Mouse (Mus musculus) thymus, postnatal 0 days (tissue): Measurements from ENCODE around the gene Prss22. TPM values are rescaled to one million over a fixed set of nuclear protein-coding genes. Genes with fewer than 3 reads are reported as not detected.
"Not testable (repeated sequence)": the region's sequence is repeated elsewhere in the genome, so short reads cannot be mapped to it uniquely, and the experiment has no call there.

Experiments used
- DNase-seq: peaks from one replicate; pipeline ENCODE4 v3.0.0-alpha.2; 2015; ENCODE audit warnings: low spot score
- polyA plus RNA-seq: library from polyadenylated mRNA; unstranded; fragments of >200 nt; fragmentation: Nextera tagmentation; extraction: Ambion mirVana; gene quantifications from 2 replicates; pipeline ENCODE4 v1.2.1, GENCODE M21; 2015

Prss22 gene
- polyA plus RNA-seq, 1 experiment from 2014 or later: 0.70 TPM

- no peak for DNase-seq
These were observed 483 bp upstream of the Prss22 start for GRCm38 (mm10) chr17:23998383-23998782.

- DNase-seq: no peak
These were observed 2.5 kb downstream of the Prss22 start for GRCm38 (mm10) chr17:23995421-23995820.

GRCm38 (mm10) chr17:23994667-23995066 lies 3.2 kb downstream of the Prss22 start:
- no peak for DNase-seq

GRCm38 (mm10) chr17:23993559-23994428 lies 4.1 kb downstream of the Prss22 start:
- DNase-seq: peak; percentile 94

- DNase-seq: no peak
These were observed 4.9 kb downstream of the Prss22 start for GRCm38 (mm10) chr17:23992789-23993553.

GRCm38 (mm10) chr17:23989802-23990201 lies 8.1 kb downstream of the Prss22 start:
- no peak for DNase-seq

- DNase-seq: no peak
These were observed 12.9 kb downstream of the Prss22 start for GRCm38 (mm10) chr17:23984989-23985388.

GRCm38 (mm10) chr17:23982912-23983311 lies 15.0 kb downstream of the Prss22 start:
- no peak for DNase-seq

- peak; percentile 54 for DNase-seq
These were observed 17.5 kb downstream of the Prss22 start, which contains the start of gene Prss30 for GRCm38 (mm10) chr17:23980297-23980909. Gene Prss30, minus strand, starts transcription at chr17:23980566.

GRCm38 (mm10) chr17:23979471-23979870 lies 18.4 kb downstream of the Prss22 start:
- no peak for DNase-seq

- DNase-seq: no peak
These were observed 21.2 kb downstream of the Prss22 start for GRCm38 (mm10) chr17:23976665-23977064.

GRCm38 (mm10) chr17:23971315-23971714 lies 26.6 kb downstream of the Prss22 start:
- DNase-seq: no peak

- peak; percentile 73 for DNase-seq
These were observed 28.7 kb downstream of the Prss22 start for GRCm38 (mm10) chr17:23969231-23969630.

- peak; percentile 46 for DNase-seq
These were observed 29.1 kb downstream of the Prss22 start for GRCm38 (mm10) chr17:23968780-23969179.

GRCm38 (mm10) chr17:23966658-23967401 lies 31.1 kb downstream of the Prss22 start:
- DNase-seq: no peak

GRCm38 (mm10) chr17:23965805-23966425 lies 32.0 kb downstream of the Prss22 start:
- DNase-seq: no peak

GRCm38 (mm10) chr17:23961573-23962122 lies 36.3 kb downstream of the Prss22 start:
- DNase-seq: no peak

- DNase-seq: peak; percentile 83
These were observed 37.7 kb downstream of the Prss22 start for GRCm38 (mm10) chr17:23960084-23960738.

GRCm38 (mm10) chr17:23955174-23955573 lies 42.7 kb downstream of the Prss22 start, which contains the start of gene Sbpl:
Gene Sbpl, minus strand, starts transcription at chr17:23955274.
- no peak for DNase-seq

- DNase-seq: not testable (repeated sequence)
These were observed 47.1 kb downstream of the Prss22 start for GRCm38 (mm10) chr17:23950828-23951227.
